In the genomic region with DNA sequence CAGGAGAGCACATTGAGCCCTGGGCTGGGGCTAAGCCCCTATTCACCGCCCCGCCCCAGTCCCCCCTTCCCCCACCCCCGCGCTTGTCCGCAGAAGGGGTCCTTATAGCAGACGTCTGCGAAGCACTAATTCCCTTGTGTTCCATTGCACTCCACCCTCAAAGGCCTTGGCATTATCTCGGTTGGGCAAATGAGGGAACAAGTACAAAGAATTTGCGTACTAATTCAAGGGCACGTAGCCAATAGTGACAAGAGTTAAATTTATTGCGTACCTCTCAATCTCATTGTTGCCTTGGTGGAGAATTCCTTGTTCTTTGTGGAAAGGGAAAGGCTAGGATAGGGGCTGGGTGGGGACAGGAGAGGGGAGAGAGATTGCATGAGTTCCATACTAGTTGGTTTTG, we compare ENCODE assay signal across 16 mouse cellular contexts. TPM values are rescaled to one million over a fixed set of nuclear protein-coding genes. Genes with fewer than 3 reads are reported as not detected.
"Had no signal": no experiment of that assay in that cellular context is flagged by ENCODE, and none has a peak within 500 bp of the region (broad histone marks: within the 10 kb centered on the region; RNA-seq: fewer than 3 reads in every experiment).

No protein-coding gene starts in this region.

- DNase-seq: lung, adult 18-20 months; lung, postnatal 14 days; thymus, adult 18-20 months; thymus, postnatal 4 days had no signal

RNA-seq across cellular contexts. Expression of gene Efhd1, which starts 6.5 kb away (rescaled TPM):
- polyA plus RNA-seq: liver, embryonic 12.5 days had no signal

RNA-seq across cellular contexts. Expression of gene Chrng, which starts 53.2 kb away (rescaled TPM):
- total RNA-seq: layer of hippocampus, adult 18-20 months; layer of hippocampus, postnatal 14 days; left cerebral cortex, adult 8-10 months; left cerebral cortex, postnatal 14 days; left cerebral cortex, postnatal 4 days; megakaryocyte, adult 5-6 weeks had no signal
- polyA plus RNA-seq: midbrain, embryonic 12.5 days; midbrain, embryonic 15.5 days; small intestine, adult 2 months; spleen, adult 2 months; testis, adult 2 months had no signal
